Mouse (Mus musculus): ENCODE data around the gene Pfkfb1. TPM values are rescaled to one million over a fixed set of nuclear protein-coding genes. Genes with fewer than 3 reads are reported as not detected.

Pfkfb1 gene
- polyA plus RNA-seq (2012; rRNA removed): 3.9 and 4.7 TPM in 2 replicates

GRCm38 (mm10) chrX:150588023-150588764, at the start of gene Pfkfb1:
Gene Pfkfb1 (plus strand): TSS chrX:150588229.
- Histone ChIP-seq H3K4me1 (ENCODE audit: control insufficient read depth, insufficient read depth, low read length) (peaks cover 2% of the 10 kb centered on the region; the same call in 1 of the 2 replicates), H3K27ac (ENCODE audit: control insufficient read depth, insufficient read depth, low read depth, low read length) (peak within 1 kb of the TSS; percentile 75; the same call in 1 of the 2 replicates), H3K36me3 (ENCODE audit: control insufficient read depth, insufficient read depth, low read length) (no peaks in the 10 kb centered on the region), H3K4me3 (ENCODE audit: control insufficient read depth, low read depth, low read length) (peak within 1 kb of the TSS; percentile 90), H3K27me3 (ENCODE audit: control insufficient read depth, insufficient read depth, low read length) (no peaks in the 10 kb centered on the region)
- TF ChIP-seq POLR2A (IDR thresholded peaks at IDR 0.05; ENCODE audit: control insufficient read depth, low read depth, low read length) (peak; percentile 23; the same call in 1 of the 2 replicates), CTCF (IDR thresholded peaks at IDR 0.05; ENCODE audit: control insufficient read depth, insufficient read depth, insufficient replicate concordance, low read depth, low read length) (peak; percentile 5; the same call in 1 of the 2 replicates)

- no peak for TF ChIP-seq CTCF (IDR thresholded peaks at IDR 0.05; ENCODE audit: control insufficient read depth, insufficient read depth, insufficient replicate concordance, low read depth, low read length)
- no peak for TF ChIP-seq POLR2A (IDR thresholded peaks at IDR 0.05; ENCODE audit: control insufficient read depth, low read depth, low read length)
- Histone ChIP-seq H3K36me3 (ENCODE audit: control insufficient read depth, insufficient read depth, low read length) (no peaks in the 10 kb centered on the region), H3K4me3 (ENCODE audit: control insufficient read depth, low read depth, low read length) (no peak overlapping the region)
Observed at GRCm38 (mm10) chrX:150540111-150540510, 47.9 kb upstream of the Pfkfb1 start.

GRCm38 (mm10) chrX:150541684-150542083, 46.3 kb upstream of the Pfkfb1 start:
- Histone ChIP-seq H3K36me3 (ENCODE audit: control insufficient read depth, insufficient read depth, low read length) (no peaks in the 10 kb centered on the region), H3K4me1 (ENCODE audit: control insufficient read depth, insufficient read depth, low read length) (no peaks in the 10 kb centered on the region), H3K4me3 (ENCODE audit: control insufficient read depth, low read depth, low read length) (no peak overlapping the region), H3K27ac (ENCODE audit: control insufficient read depth, insufficient read depth, low read depth, low read length) (no peak overlapping the region), H3K27me3 (ENCODE audit: control insufficient read depth, insufficient read depth, low read length) (no peaks in the 10 kb centered on the region)
- TF ChIP-seq CTCF (IDR thresholded peaks at IDR 0.05; ENCODE audit: control insufficient read depth, insufficient read depth, insufficient replicate concordance, low read depth, low read length) (no peak), POLR2A (IDR thresholded peaks at IDR 0.05; ENCODE audit: control insufficient read depth, low read depth, low read length) (no peak)

More at GRCm38 (mm10) chrX:150540111-150540510, 47.9 kb upstream of the Pfkfb1 start:
- H3K27ac ChIP-seq (ENCODE audit: control insufficient read depth, insufficient read depth, low read depth, low read length): no peak overlapping the region
- H3K4me1 ChIP-seq (ENCODE audit: control insufficient read depth, insufficient read depth, low read length): no peaks in the 10 kb centered on the region
- H3K27me3 ChIP-seq (ENCODE audit: control insufficient read depth, insufficient read depth, low read length): no peaks in the 10 kb centered on the region

GRCm38 (mm10) chrX:150547239-150547638, 40.8 kb upstream of the Pfkfb1 start, which contains the start of gene Alas2:
Gene Alas2 (plus strand): TSS chrX:150547375.
- Histone ChIP-seq H3K36me3 (ENCODE audit: control insufficient read depth, insufficient read depth, low read length) (no peaks in the 10 kb centered on the region), H3K27me3 (ENCODE audit: control insufficient read depth, insufficient read depth, low read length) (no peaks in the 10 kb centered on the region), H3K4me3 (ENCODE audit: control insufficient read depth, low read depth, low read length) (no peak within 1 kb of the TSS), H3K4me1 (ENCODE audit: control insufficient read depth, insufficient read depth, low read length) (no peaks in the 10 kb centered on the region), H3K27ac (ENCODE audit: control insufficient read depth, insufficient read depth, low read depth, low read length) (no peak within 1 kb of the TSS)
- TF ChIP-seq POLR2A (IDR thresholded peaks at IDR 0.05; ENCODE audit: control insufficient read depth, low read depth, low read length) (no peak), CTCF (IDR thresholded peaks at IDR 0.05; ENCODE audit: control insufficient read depth, insufficient read depth, insufficient replicate concordance, low read depth, low read length) (no peak)

GRCm38 (mm10) chrX:150549639-150550038, 38.4 kb upstream of the Pfkfb1 start:
- H3K27ac ChIP-seq (ENCODE audit: control insufficient read depth, insufficient read depth, low read depth, low read length): no peak overlapping the region
- no peaks in the 10 kb centered on the region for H3K4me1 ChIP-seq (ENCODE audit: control insufficient read depth, insufficient read depth, low read length)
- no peak overlapping the region for H3K4me3 ChIP-seq (ENCODE audit: control insufficient read depth, low read depth, low read length)
- TF ChIP-seq POLR2A (IDR thresholded peaks at IDR 0.05; ENCODE audit: control insufficient read depth, low read depth, low read length) (no peak), CTCF (IDR thresholded peaks at IDR 0.05; ENCODE audit: control insufficient read depth, insufficient read depth, insufficient replicate concordance, low read depth, low read length) (no peak)
- H3K36me3 ChIP-seq (ENCODE audit: control insufficient read depth, insufficient read depth, low read length): no peaks in the 10 kb centered on the region
- no peaks in the 10 kb centered on the region for H3K27me3 ChIP-seq (ENCODE audit: control insufficient read depth, insufficient read depth, low read length)

GRCm38 (mm10) chrX:150551986-150552385, 36.0 kb upstream of the Pfkfb1 start:
- TF ChIP-seq POLR2A (IDR thresholded peaks at IDR 0.05; ENCODE audit: control insufficient read depth, low read depth, low read length) (no peak), CTCF (IDR thresholded peaks at IDR 0.05; ENCODE audit: control insufficient read depth, insufficient read depth, insufficient replicate concordance, low read depth, low read length) (no peak)
- Histone ChIP-seq H3K36me3 (ENCODE audit: control insufficient read depth, insufficient read depth, low read length) (no peaks in the 10 kb centered on the region), H3K4me3 (ENCODE audit: control insufficient read depth, low read depth, low read length) (no peak overlapping the region), H3K27ac (ENCODE audit: control insufficient read depth, insufficient read depth, low read depth, low read length) (no peak overlapping the region), H3K27me3 (ENCODE audit: control insufficient read depth, insufficient read depth, low read length) (no peaks in the 10 kb centered on the region), H3K4me1 (ENCODE audit: control insufficient read depth, insufficient read depth, low read length) (no peaks in the 10 kb centered on the region)

GRCm38 (mm10) chrX:150554032-150554431, 34.0 kb upstream of the Pfkfb1 start:
- TF ChIP-seq POLR2A (IDR thresholded peaks at IDR 0.05; ENCODE audit: control insufficient read depth, low read depth, low read length) (no peak), CTCF (IDR thresholded peaks at IDR 0.05; ENCODE audit: control insufficient read depth, insufficient read depth, insufficient replicate concordance, low read depth, low read length) (no peak)
- H3K27ac ChIP-seq (ENCODE audit: control insufficient read depth, insufficient read depth, low read depth, low read length): no peak overlapping the region
- H3K27me3 ChIP-seq (ENCODE audit: control insufficient read depth, insufficient read depth, low read length): no peaks in the 10 kb centered on the region
- H3K4me3 ChIP-seq (ENCODE audit: control insufficient read depth, low read depth, low read length): no peak overlapping the region
- H3K36me3 ChIP-seq (ENCODE audit: control insufficient read depth, insufficient read depth, low read length): no peaks in the 10 kb centered on the region
- H3K4me1 ChIP-seq (ENCODE audit: control insufficient read depth, insufficient read depth, low read length): no peaks in the 10 kb centered on the region
